Mouse (Mus musculus): Measurements from ENCODE around the gene Negr1.
"Not testable (repeated sequence)": the region's sequence is repeated elsewhere in the genome, so short reads cannot be mapped to it uniquely, and the experiment has no call there.

The Negr1 gene

DNA sequence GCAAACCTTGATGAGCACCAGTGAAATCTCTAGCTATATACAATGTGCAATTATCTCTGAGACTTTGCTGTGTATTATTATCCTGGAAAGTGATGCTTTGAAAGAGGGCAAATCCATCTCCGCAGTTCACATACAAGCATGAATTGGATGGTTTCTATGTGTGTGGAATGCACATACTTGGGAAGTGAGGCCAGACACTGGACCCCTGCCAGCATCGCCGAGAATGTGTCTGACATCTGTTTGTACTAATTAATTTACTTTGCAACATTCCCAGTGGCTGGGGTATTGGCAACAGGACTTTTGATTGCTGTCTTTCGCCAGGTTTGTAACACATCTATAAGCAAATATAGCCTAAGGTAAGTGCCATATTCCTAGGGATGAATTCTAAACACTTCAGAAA lies 420.5 kb downstream of the Negr1 start:
- no peak for DNase-seq (ENCODE audit: inconsistent age in 2 of 2, low spot score in 1 of 2)

GRCm38 (mm10) chr3:156987113-156987512 lies 425.5 kb downstream of the Negr1 start:
- no peak for DNase-seq (ENCODE audit: inconsistent age in 2 of 2, low spot score in 1 of 2)

DNA sequence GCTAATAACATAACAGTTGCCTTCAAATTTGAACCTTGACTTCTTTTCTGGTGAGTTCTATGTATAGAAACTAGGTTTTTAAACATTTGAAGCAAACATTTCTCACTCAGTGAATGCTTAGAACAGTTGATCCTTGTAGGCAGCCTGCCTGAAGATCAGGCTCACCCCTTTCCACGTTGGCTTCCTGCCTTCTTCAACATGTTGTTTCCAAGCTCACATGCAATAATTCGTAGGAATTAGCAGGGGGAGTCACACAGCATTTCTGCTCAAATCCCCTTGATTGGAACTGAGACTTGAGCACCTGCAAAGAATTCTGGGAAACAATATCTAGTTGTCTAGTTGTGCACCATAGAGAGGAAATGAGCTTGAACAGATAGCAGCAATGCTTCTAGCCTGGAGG lies 430.6 kb downstream of the Negr1 start:
- DNase-seq (ENCODE audit: inconsistent age in 2 of 2, low spot score in 1 of 2): no peak

- DNase-seq (ENCODE audit: inconsistent age in 2 of 2, low spot score in 1 of 2): no peak
These were observed 431.2 kb downstream of the Negr1 start for GRCm38 (mm10) chr3:156992811-156993210.

GRCm38 (mm10) chr3:156999177-156999808 lies 437.7 kb downstream of the Negr1 start:
- DNase-seq (ENCODE audit: inconsistent age in 2 of 2, low spot score in 1 of 2): peak; percentile 5 to 51

DNA sequence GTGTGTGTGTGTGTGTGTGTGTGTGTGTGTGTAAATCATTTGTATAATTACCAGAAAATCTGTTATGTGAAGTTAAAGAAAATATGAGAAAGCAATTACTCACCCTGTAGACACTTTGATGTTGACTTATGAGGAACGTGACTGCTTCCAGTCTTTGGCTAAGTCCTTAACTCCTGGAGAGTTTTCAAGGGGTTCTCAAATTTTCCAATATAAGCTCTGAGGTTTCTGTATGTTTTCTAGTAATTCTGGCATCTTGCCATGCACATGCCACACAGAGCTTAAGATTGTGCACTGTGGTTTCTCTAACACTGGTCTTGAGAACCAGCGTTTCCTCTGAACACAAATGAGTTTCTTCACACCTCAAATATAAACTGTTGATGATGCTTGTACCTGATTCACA lies 460.0 kb downstream of the Negr1 start:
- no peak for DNase-seq (ENCODE audit: inconsistent age in 2 of 2, low spot score in 1 of 2)

DNA sequence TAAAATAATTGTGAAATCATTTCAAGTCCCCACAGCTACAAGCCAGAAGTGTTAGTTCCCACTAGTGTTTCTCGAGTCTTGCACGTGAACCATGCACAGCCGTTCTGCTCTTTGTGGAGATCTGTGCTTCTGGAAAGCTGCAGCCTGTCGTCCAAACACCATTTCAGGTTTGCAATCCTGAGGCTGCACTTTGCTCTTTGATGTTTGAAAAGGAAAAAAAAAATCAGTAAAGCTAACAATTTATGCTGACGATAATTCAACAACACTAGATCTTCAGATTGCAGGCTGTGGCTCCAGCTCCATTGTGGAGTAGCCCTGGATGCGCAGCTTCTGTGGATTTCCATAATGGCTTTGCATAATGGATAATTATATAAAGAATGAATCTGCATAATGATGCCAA lies 463.0 kb downstream of the Negr1 start:
- no peak for DNase-seq (ENCODE audit: inconsistent age in 2 of 2, low spot score in 1 of 2)

DNA sequence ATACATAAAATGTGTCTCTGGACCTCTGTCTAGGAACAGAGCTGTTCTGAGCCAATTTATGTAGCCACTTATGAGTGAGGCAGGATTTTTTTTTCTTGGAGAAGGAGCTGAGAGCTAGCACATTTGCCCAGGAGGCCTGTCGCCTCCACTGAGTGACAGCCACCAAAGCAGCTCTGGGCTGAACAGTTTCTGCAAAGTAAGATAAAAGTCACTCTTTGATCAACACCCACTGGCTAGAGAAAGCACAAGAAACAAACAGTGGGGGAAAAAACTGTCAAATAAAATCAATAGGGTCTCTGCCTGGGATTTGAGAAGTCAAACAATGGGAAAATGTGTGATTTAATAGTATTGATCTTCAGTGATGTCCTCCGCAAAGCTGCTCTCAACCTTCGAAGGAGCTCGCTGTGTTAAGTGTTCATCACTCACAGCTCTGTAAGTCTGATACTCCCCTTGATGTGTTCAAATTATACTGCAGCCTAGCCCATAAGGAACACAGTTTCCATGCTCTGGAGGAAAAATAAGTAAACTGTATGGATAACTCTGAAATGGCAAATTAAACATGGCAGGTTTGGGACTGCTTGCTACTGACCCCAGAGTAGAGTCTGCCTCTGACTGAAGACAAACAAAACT lies 470.0 kb downstream of the Negr1 start:
- DNase-seq (ENCODE audit: inconsistent age in 2 of 2, low spot score in 1 of 2): no peak

- DNase-seq (ENCODE audit: inconsistent age in 2 of 2, low spot score in 1 of 2): no peak
These were observed 474.4 kb downstream of the Negr1 start for GRCm38 (mm10) chr3:157036016-157036415.

DNA sequence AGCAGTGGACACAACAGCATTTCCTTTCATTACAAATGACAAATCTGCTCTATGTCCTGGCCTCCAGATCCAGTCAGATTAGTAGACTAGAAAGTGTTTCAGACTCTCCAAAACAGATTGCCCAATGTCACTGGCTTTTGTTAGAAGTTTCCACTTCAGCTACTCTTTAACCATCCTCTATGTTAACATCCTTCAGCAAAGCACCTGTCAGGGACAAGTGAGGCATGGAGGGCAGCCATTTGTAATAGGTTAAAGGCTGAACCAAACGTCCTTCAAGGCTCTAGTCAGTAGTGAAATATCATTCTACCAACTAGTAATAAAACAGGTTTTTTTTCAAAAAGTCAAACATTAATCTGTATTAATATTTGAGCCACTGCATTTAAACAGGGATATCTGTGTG lies 475.0 kb downstream of the Negr1 start:
- no peak for DNase-seq (ENCODE audit: inconsistent age in 2 of 2, low spot score in 1 of 2)

DNA sequence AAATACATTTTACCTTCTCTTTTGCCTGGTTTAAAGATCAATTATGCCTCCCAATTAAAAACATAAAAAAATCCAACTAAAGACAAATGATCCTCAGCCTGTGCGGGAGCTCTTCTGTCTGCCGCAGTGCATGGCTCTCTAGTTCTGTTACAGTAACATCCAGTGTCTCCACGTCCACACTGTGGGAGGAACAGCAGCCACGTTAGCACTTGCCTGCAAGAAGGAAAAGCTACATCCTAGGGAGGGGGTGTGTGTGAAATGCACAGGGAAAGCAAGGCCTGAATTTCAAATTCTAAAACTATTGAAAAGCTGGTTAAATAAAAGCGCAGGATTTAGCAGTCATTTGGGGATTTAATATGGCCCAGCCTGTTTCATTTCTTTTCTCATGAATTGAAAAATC lies 479.0 kb downstream of the Negr1 start:
- no peak for DNase-seq (ENCODE audit: inconsistent age in 2 of 2, low spot score in 1 of 2)

DNA sequence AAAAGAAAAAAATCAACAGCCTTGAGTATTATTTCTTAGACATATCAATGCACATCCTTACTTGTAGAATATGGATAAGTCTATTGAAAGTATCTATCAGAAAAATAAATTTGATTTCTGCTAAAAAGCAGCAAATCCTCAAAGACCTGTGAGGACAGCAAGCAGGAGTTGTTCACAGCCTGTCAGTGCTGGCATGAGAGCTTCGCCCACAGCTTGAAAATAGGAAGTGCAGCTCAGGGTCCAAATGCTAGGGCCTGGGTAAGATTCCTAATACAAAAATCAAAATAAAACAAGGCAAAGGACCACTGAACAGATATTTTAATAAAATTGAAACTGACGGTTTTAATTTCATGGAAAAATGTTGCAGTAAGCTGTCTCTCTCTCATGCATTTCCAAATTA lies 483.0 kb downstream of the Negr1 start:
- DNase-seq (ENCODE audit: inconsistent age in 2 of 2, low spot score in 1 of 2): no peak

DNA sequence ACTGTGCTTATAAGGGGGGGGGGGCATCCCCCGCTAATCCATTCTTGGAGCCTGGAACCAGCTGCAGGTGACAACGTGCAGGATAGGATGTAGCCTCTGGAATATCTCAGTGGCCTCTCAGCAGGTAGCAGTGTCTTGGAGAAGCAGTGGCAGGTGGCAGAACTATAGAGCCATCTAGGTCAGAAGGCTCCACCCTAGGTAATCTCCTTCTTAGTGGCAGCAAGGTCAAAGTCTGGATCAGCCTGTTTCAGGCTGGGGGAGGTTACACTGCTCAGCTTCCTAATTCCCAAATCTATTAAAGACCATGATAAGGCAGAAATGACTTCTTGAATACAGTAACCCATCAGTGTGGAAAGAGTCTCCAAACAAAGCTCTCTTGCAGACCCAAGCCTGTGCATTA lies 502.8 kb downstream of the Negr1 start:
- DNase-seq (ENCODE audit: inconsistent age in 2 of 2, low spot score in 1 of 2): not testable (repeated sequence)

DNA sequence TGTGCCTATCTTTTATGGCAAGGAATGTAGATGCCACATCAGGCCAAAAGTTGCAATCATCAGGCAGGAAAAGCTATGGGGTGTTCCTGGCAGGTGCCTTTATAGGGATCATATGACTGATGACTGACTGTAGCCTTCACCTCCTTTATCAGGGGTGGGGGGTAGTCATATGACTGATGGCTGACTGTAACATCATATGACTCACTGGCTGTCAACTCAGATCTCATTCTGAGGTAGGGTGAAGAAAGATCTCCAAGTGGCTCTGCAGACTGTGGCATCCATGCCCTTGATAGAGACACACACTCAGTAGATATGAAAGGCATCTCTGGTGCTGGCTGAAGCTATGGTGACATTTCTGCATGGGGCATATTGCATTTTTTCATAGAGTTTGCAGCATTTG lies 504.7 kb downstream of the Negr1 start:
- DNase-seq (ENCODE audit: inconsistent age in 2 of 2, low spot score in 1 of 2): peak in 1 of 2 experiments; percentile 39

- no peak for DNase-seq (ENCODE audit: inconsistent age in 2 of 2, low spot score in 1 of 2)
These were observed 517.8 kb downstream of the Negr1 start for GRCm38 (mm10) chr3:157079250-157079965.

DNA sequence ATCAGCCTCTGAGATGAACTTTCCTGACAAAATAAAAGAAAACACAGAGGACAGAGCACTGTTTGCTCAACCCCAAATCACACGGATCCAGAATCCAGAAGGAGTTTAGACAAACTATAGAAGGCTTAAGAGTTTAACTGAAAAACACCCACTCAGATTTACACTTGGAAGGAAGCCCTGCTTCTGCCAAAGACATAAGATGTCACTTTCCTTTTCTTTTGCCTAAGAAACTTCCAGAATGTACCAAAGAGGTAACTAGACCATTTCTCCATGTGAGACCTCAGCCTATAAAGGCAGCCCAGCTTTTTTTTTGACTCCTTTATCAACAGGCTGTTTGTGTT lies 518.3 kb downstream of the Negr1 start:
- DNase-seq (ENCODE audit: inconsistent age in 2 of 2, low spot score in 1 of 2): no peak

DNA sequence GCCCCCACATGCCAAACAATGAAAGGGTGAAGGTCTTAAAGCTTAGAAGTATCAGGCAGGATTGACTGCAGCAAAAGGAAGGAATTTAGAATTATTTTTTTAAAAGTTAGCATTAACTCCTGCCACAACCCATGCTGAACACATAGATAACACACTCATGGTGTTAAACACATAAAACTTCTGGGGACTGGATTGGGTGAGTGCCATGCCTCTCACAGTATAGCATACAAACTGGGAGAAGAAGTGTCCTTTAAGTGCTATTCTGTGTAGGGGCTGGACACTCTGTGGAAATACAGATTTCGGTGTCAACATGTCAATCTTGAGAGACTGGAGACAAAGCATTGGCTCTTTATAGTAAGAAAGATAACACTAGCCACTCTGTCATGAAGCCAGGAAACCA lies 519.0 kb downstream of the Negr1 start:
- DNase-seq (ENCODE audit: inconsistent age in 2 of 2, low spot score in 1 of 2): no peak

DNA sequence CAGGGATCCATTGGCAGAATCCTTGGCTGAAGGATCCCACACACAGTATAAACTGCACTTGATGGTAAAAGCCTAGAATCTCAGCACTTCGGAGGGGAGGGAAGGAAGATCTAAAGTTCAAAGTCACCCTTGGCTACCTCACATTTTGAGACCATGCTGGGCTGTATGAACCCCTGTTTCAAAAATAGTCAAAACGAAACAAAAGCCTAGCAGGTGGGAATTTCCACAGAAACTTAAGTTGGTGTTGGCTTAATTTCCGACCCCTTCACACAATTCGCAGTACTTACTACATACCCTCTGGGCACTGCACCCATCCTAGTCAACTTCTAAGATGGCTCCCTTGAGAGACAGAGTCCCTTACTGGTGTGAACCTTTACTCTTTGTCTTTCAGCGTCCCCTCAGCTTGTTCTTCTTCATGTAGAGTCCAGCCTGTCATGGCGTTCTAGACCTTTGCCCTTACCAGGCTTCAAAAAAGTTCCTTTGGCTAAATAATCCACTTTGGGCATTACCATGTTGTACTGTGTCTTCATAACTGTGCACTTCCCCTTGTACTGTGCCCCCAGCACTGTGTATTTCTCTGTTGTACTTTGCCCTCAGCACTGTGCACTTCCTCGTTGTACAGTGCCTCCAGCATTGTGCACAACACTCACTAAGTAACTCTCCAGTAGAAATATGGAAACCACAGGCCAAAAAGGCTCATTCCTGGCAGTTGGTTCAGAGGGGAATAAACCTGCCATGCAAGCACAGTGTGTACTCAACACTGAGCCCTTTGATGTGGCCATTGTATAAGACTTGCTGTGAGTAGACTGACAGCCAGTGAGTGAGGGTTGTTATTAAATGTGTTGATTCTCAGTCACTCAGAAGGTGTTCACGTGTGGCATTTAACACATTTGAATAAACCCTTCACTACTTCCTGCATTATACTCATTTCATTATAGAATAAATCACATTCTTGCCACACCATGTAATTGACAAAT lies 521.5 kb downstream of the Negr1 start:
- no peak for DNase-seq (ENCODE audit: inconsistent age in 2 of 2, low spot score in 1 of 2)

GRCm38 (mm10) chr3:157085180-157085579 lies 523.6 kb downstream of the Negr1 start:
- no peak for DNase-seq (ENCODE audit: inconsistent age in 2 of 2, low spot score in 1 of 2)

- no peak for DNase-seq (ENCODE audit: inconsistent age in 2 of 2, low spot score in 1 of 2)
These were observed 528.5 kb downstream of the Negr1 start for GRCm38 (mm10) chr3:157090051-157090450.

- no peak for DNase-seq (ENCODE audit: inconsistent age in 2 of 2, low spot score in 1 of 2)
These were observed 534.7 kb downstream of the Negr1 start for GRCm38 (mm10) chr3:157096284-157096683.

Measured in adrenal gland, adult (tissue).